Mouse (Mus musculus) T-helper 2 cell (primary cell): ENCODE measurements around the gene Wipf2.

Experiments used
- in situ Hi-C: fragments of 300-600 bp; cut with MboI, MseI; formaldehyde crosslinking; loops from one replicate; pipeline ENCODE4 v1.15.1; 2025; ENCODE audit warnings: high pct_unique_total_duplicates

Gene Wipf2

GRCm38 (mm10) chr11:98850100-98851093 lies 13.0 kb upstream of the Wipf2 start:
- in situ Hi-C loops, result no loop called here

DNA sequence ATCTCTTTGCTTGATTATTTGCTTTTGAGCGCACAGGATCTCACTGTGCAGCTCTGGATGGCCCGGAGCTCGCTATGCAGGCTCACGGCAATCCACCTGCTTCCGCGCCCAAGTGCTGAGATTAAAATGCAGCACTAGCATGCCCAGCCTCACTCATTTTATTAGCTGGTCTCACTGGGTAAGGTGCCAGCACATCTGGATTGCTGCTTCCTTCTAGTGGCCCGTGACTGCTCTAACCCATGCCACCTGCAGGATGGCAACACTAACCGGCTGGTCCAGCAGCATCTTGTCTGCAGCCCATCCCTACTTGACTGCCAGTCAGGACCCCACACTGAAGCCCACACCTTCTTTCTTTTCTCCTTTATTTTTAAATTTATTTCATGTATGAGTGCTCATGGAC lies 9.3 kb upstream of the Wipf2 start:
- in situ Hi-C loops, result no loop called here

DNA sequence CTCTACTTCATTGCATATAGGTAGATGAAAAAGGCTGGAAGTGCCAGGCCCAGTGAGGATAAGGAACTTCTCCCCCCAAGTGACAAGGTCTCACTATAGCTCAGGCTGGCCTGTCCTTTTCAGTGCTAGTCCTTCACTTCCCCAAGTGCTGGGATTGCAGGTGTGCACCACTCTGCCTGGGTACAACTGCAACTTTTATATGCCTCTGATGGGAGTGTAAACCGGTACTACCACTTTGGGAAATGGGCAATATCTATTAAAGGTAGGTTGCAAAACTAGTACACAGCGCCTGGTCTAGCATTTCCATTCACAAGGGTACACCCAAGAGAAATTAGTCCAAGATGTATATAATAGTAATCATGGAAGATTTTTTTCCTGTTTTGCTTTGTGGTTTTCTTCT lies 8.8 kb upstream of the Wipf2 start:
- in situ Hi-C loops, result no loop called here

DNA sequence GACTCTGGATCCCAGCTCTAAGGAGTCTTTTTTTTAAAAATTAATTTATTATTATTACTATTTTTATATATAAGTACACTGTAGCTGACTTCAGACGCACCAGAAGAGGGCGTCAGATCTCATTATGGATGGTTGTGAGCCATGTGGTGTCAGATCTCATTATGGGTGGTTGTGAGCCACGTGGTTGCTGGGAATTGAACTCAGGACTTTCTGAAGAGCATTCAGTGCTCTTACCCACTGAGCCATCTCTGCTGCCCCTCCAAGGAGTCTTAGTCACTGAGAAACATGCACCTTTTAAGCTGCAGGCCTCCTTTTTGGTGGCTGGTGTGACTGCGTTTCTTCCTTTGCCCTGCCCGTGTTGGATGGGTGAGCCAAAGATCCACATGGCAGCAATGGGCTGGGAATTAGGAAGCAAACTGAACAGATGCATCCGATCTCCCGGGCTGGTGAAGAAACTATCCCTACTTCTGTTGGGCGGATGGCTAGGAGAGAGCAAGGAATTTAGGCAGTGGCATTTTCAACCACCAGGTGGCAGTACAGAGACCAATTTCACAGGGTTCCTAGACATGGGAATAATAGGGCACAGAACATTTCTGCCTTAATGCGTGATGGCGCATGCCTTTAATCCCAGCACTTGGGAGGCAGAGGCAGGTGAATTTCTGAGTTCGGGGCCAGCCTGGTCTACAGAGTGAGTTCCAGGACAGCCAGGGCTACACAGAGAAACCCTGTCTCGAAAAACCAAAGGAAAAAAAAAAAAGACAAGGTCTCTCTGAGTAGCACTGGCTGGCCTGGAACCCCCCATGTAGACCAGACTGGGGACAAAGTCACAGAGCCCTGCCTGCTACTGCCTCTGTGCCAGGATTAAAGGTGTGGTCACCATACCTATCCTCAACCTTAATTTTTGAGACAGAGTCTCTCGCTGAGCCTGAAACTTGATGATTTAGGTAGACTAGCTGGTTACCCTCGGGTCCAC lies 4.4 kb upstream of the Wipf2 start:
- in situ Hi-C loops, result no loop called here

- in situ Hi-C loops, result no loop called here
These were observed 452 bp downstream of the Wipf2 start for GRCm38 (mm10) chr11:98863751-98864429.

DNA sequence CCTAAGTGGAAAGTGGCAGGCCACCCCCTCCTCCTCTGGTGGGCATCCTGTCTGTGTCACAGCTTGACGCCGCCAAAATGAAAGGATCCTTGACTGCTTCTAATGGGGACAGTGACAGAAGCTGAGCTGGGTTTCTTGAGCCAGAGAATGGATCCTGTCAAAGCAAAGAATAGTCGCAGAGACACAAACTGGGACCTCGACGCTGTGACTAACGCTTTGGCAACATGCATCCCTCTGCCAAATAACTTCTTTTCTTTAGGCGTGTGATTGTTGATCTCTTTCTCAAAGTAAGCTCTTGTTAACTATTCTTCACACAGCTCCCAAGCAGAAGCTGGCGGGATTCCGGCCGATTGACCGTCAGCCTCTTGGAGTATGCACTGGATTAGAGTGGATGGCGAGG lies 3.9 kb downstream of the Wipf2 start:
- in situ Hi-C loops, result no loop called here

DNA sequence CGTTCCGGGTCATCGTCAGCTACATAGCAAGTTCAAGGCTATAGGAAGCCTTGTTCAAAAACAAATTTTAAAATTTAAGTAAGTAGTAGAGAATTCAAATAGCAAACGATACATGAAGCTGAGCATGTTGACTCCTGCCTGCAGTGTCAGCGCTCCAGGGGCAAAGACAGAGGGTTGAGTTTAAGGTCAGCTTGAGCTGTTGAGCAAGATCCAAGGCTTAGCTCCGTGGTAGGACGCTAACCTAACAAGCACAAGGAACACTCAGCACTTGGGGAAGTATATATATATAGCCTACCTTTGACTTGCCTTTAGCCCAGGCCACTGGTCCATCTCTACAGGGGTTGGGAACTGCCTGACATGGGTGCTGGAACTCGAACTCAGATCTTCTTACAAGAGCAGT lies 6.5 kb downstream of the Wipf2 start:
- in situ Hi-C loops, result no loop called here

GRCm38 (mm10) chr11:98870791-98871190 lies 7.4 kb downstream of the Wipf2 start:
- in situ Hi-C loops, result no loop called here

- in situ Hi-C loops, result no loop called here
These were observed 8.0 kb downstream of the Wipf2 start for GRCm38 (mm10) chr11:98871416-98871815.

- in situ Hi-C loops, result no loop called here
These were observed 8.6 kb downstream of the Wipf2 start for GRCm38 (mm10) chr11:98872040-98872439.

DNA sequence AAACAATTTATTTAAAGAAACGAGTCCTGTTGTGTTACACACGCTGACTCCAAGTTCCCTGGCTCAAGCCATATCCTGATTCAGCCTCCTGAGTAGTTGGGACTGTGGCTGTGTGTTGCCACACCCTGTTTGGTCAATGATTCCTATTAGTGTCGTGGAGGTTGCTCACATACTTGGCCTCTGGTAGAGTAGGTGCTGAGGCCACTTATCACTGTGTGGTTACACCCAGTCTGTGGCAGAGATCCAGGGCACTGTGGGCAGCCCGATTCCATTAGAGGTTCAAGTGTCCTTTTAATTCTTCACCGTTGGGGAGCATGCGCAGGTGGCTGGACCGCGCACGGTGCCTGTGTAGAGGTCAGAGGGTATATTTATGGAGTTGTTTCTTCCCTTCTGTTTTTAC lies 10.5 kb downstream of the Wipf2 start:
- in situ Hi-C loops, result no loop called here

DNA sequence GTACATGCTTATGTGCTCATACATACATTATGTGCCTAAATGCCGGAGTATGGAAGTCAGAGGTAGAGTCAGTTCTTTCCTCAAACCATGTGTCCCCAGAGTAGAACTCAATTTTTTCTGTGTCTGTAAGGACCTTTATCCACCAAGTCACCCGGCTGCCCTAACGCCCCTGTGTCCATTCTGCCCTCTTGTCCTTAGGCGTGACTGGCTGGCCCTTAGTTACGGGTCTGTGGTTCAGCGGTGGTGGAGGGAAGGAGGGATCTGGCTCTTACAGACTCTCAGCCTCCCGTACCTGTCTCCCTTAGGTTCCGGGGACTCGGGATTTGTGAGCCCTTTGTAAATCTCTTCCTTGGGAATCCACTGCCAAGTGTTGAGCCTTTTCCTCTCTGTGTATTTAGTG lies 13.6 kb downstream of the Wipf2 start:
- in situ Hi-C loops, result no loop called here

GRCm38 (mm10) chr11:98887703-98888102 lies 24.3 kb downstream of the Wipf2 start:
- in situ Hi-C loops, result no loop called here

- in situ Hi-C loops, result no loop called here
These were observed 25.6 kb downstream of the Wipf2 start for GRCm38 (mm10) chr11:98889077-98889476.

DNA sequence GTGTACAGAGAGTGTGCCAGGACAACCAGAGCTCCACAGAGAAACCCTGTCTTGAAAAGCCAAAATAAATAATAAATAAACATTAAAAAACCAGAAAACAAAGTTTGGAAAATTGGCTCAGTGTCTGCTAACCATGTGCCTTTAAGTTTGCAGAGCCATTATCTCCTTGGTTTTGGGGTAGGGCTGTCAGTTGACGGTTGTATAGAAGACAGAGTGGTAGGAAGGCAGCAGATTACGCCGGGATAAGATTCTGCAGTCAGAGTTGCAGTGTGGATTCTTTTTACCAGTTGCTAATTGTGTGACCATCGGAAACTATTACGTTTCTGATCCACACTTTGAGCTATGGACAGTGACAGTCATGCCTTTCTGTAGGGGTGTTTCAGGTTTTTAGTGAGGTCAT lies 26.5 kb downstream of the Wipf2 start:
- in situ Hi-C loops, result no loop called here

DNA sequence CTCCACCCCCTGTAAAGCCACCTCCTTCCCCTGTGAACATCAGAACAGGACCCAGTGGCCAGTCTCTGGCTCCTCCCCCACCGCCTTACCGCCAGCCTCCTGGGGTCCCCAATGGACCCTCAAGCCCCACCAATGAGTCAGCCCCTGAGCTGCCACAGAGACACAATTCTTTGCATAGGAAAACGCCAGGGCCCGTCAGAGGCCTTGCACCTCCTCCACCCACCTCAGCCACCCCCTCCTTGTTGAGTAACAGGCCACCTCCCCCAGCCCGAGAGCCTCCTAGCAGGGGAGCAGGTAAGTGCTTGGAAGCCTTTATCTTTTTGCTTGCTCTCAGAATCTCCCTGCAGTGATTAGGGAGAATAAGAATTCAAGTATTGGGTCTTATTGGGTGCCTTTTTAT lies 29.0 kb downstream of the Wipf2 start:
- in situ Hi-C loops, result no loop called here

- in situ Hi-C loops, result no loop called here
These were observed 37.2 kb downstream of the Wipf2 start for GRCm38 (mm10) chr11:98900529-98901125.

GRCm38 (mm10) chr11:98902621-98903245 lies 39.3 kb downstream of the Wipf2 start:
- in situ Hi-C loops, result no loop called here

GRCm38 (mm10) chr11:98904577-98904976 lies 41.1 kb downstream of the Wipf2 start:
- in situ Hi-C loops, result no loop called here

GRCm38 (mm10) chr11:98905033-98905432 lies 41.6 kb downstream of the Wipf2 start:
- in situ Hi-C loops, result no loop called here

- in situ Hi-C loops, result no loop called here
These were observed 42.1 kb downstream of the Wipf2 start for GRCm38 (mm10) chr11:98905583-98905982.
